Mouse (Mus musculus) hindbrain, embryonic 14.5 days (tissue): Measurements from ENCODE around the gene Dnase1l2. TPM values are rescaled to one million over a fixed set of nuclear protein-coding genes. Genes with fewer than 3 reads are reported as not detected.

Experiments used
- ATAC-seq: fragments of 200-750 bp; cut with Nextera tagmentation; 2 replicates; pipeline ENCODE4 v1.8.0; 2017; ENCODE audit warnings: moderate number of reproducible peaks, mild to moderate bottlenecking, moderate TSS enrichment, moderate library complexity; ENCODE audit not compliant: low FRiP score
- DNase-seq: peaks from one replicate; pipeline ENCODE4 v3.0.0-alpha.2; 2015; ENCODE audit warnings: low spot score
- H3K27ac ChIP-seq: fragments of 300-500 bp; sonication (generic); 2 replicates; pipeline ENCODE4 v1.5.1; 2014; ENCODE audit warnings: mild to moderate bottlenecking, moderate library complexity
- H3K27me3 ChIP-seq: fragments of 300-500 bp; sonication (generic); 2 replicates; pipeline ENCODE4 v1.6.1; 2014; ENCODE audit warnings: mild to moderate bottlenecking, low read length, mixed read lengths; ENCODE audit not compliant: control insufficient read depth, insufficient read depth
- H3K36me3 ChIP-seq: fragments of 300-500 bp; sonication (generic); replicated peaks from 2 replicates; pipeline ENCODE4 v1.6.1; 2014; ENCODE audit not compliant: control insufficient read depth, insufficient read depth
- H3K4me1 ChIP-seq: fragments of 300-500 bp; sonication (generic); replicated peaks from 2 replicates; pipeline ENCODE4 v1.6.1; 2014; ENCODE audit warnings: antibody characterized with exemption, low read length, mixed read lengths; ENCODE audit not compliant: control insufficient read depth, insufficient read depth
- H3K4me2 ChIP-seq: fragments of 300-500 bp; sonication (generic); replicated peaks from 2 replicates; pipeline ENCODE4 v1.6.1; 2014; ENCODE audit warnings: mild to moderate bottlenecking, moderate library complexity
- H3K4me3 ChIP-seq: fragments of 300-500 bp; sonication (generic); replicated peaks from 2 replicates; pipeline ENCODE4 v1.5.1; 2014; ENCODE audit warnings: mild to moderate bottlenecking, low read length
- H3K9ac ChIP-seq: fragments of 300-500 bp; sonication (generic); 2 replicates; pipeline ENCODE4 v1.6.1; 2014
- H3K9me3 ChIP-seq: fragments of 300-500 bp; sonication (generic); 2 replicates; pipeline ENCODE4 v1.6.1; 2016; ENCODE audit warnings: low read length; ENCODE audit not compliant: control insufficient read depth
- WGBS: fragments of 180-500 bp; shearing (Covaris S2); extraction: QIAGEN DNeasy Blood & Tissue Kit; methylation state at CpG from one replicate; pipeline ENCODE4 v1.1.7; 2014; 5-methylcytosine and 5-hydroxymethylcytosine counted together
- polyA plus RNA-seq: library from polyadenylated mRNA; unstranded; fragments of >200 nt; fragmentation: Nextera tagmentation; extraction: Ambion mirVana; gene quantifications from 2 replicates; pipeline ENCODE4 v1.2.1, GENCODE M21; 2014

Dnase1l2 gene
- 3.6 and 6.0 TPM in 2 replicates for polyA plus RNA-seq

- H3K27me3 ChIP-seq: no peaks in the 10 kb centered on the region
These were observed at the start of gene Dnase1l2 for GRCm38 (mm10) chr17:24442632-24443155. TSS of gene Dnase1l2 (minus strand) at chr17:24443105.

DNA sequence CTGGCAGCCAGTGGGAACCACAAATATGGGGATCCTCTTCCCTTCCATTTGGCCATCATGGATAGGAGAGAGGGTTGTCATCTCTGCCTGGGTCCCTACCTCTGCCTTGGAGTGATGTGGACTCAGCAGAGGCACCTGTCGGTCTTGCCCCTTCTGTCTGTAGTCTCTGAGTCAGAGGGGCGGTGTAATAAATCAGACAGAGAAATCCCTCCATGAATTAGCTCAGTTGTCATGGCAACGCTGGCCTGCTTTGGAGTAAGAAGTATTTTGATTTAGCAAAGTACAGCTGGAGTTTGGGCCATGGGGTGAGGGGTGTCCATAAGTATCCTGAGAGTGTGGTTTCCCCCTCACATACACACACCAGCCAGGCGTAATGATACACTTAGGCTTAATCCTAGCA lies 47.5 kb upstream of the Dnase1l2 start:
- H3K4me1 ChIP-seq: peaks cover 24% of the 10 kb centered on the region
- H3K4me3 ChIP-seq: peak overlapping the region; percentile 81; the same call in 1 of the 2 replicates
- H3K36me3 ChIP-seq: no peaks in the 10 kb centered on the region
- 56% methylated on average over 4 of the region's 4 CpGs for WGBS
- peak overlapping the region; percentile 90 for H3K4me2 ChIP-seq
- DNase-seq: no peak
- no peaks in the 10 kb centered on the region for H3K27me3 ChIP-seq
- ATAC-seq: no peak
- H3K9me3 ChIP-seq: no peaks in the 10 kb centered on the region
- H3K9ac ChIP-seq: peak overlapping the region; percentile 92; the same call in 1 of the 2 replicates
- 0 out of 2 replicates have a peak overlapping the region, but pooled peaks have one; percentile 97 for H3K27ac ChIP-seq

More at GRCm38 (mm10) chr17:24442632-24443155, at the start of gene Dnase1l2:
- peaks cover 97% of the 10 kb centered on the region for H3K36me3 ChIP-seq
- no peak within 1 kb of the TSS for H3K4me2 ChIP-seq
- no peaks in the 10 kb centered on the region for H3K9me3 ChIP-seq
- no peak for DNase-seq
- H3K27ac ChIP-seq: no peak within 1 kb of the TSS
- 82% methylated on average over 7 of the region's 7 CpGs for WGBS
- no peak within 1 kb of the TSS for H3K4me3 ChIP-seq
- no peak within 1 kb of the TSS for H3K9ac ChIP-seq
- ATAC-seq: no peak
- no peaks in the 10 kb centered on the region for H3K4me1 ChIP-seq

- Histone ChIP-seq H3K9ac (peak overlapping the region; percentile 92), H3K4me2 (peak overlapping the region; percentile 90), H3K4me1 (peaks cover 28% of the 10 kb centered on the region), H3K27me3 (no peaks in the 10 kb centered on the region), H3K36me3 (no peaks in the 10 kb centered on the region), H3K27ac (peak overlapping the region; percentile 97), H3K4me3 (peak overlapping the region; percentile 81), H3K9me3 (no peaks in the 10 kb centered on the region)
- 8% methylated on average over 19 of the region's 19 CpGs for WGBS
- DNase-seq (no peak), ATAC-seq (peak; percentile 26; the same call in 1 of the 2 replicates)
These were observed 46.5 kb upstream of the Dnase1l2 start for GRCm38 (mm10) chr17:24489265-24490030.

- peak overlapping the region; percentile 97 for H3K27ac ChIP-seq
- H3K4me1 ChIP-seq: peaks cover 28% of the 10 kb centered on the region
- no peaks in the 10 kb centered on the region for H3K27me3 ChIP-seq
- H3K4me2 ChIP-seq: peak overlapping the region; percentile 90
- H3K9me3 ChIP-seq: no peaks in the 10 kb centered on the region
- ATAC-seq: peak; percentile 75
- H3K9ac ChIP-seq: peak overlapping the region; percentile 92
- H3K4me3 ChIP-seq: peak overlapping the region; percentile 81
- H3K36me3 ChIP-seq: no peaks in the 10 kb centered on the region
- WGBS: under 1% methylated on average over 55 of the region's 81 CpGs
- peak; percentile 58 for DNase-seq
These were observed 45.9 kb upstream of the Dnase1l2 start for GRCm38 (mm10) chr17:24488662-24489264.

DNA sequence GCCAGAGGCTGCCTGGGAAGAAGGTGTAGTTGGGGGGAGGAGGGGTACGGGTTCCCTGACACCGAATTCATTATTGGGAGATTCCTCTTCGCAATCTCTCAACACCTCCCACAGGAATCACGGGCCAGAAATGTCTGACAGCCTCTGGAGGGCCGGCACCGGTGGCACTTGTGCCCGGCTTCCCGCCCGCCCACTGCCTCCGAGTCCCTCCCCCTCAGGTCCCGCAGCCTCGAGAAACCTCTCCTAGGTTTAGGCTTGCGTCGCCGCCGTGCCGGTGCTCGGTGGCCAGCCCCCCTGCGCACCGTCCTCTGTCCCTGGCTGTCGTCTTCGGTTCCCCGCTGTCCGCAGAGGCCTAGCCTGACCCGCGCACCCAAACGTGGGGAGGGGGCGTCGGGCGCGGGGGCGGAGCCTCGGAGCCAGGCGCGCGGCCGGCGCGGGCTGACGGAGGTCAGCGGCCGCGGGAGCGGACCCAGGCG lies 45.3 kb upstream of the Dnase1l2 start, which contains the start of gene Caskin1:
Gene Caskin1, plus strand, starts transcription at position 416 of the 476 bp plus-strand sequence.
- peak within 1 kb of the TSS; percentile 90 for H3K4me2 ChIP-seq
- H3K27ac ChIP-seq: peak within 1 kb of the TSS; percentile 97
- H3K27me3 ChIP-seq: no peaks in the 10 kb centered on the region
- DNase-seq: peak; percentile 64
- H3K9ac ChIP-seq: peak within 1 kb of the TSS; percentile 92
- ATAC-seq: peak; percentile 61
- peaks cover 28% of the 10 kb centered on the region for H3K4me1 ChIP-seq
- H3K36me3 ChIP-seq: no peaks in the 10 kb centered on the region
- no peaks in the 10 kb centered on the region for H3K9me3 ChIP-seq
- peak within 1 kb of the TSS; percentile 81 for H3K4me3 ChIP-seq
- under 1% methylated on average over 32 of the region's 45 CpGs for WGBS

DNA sequence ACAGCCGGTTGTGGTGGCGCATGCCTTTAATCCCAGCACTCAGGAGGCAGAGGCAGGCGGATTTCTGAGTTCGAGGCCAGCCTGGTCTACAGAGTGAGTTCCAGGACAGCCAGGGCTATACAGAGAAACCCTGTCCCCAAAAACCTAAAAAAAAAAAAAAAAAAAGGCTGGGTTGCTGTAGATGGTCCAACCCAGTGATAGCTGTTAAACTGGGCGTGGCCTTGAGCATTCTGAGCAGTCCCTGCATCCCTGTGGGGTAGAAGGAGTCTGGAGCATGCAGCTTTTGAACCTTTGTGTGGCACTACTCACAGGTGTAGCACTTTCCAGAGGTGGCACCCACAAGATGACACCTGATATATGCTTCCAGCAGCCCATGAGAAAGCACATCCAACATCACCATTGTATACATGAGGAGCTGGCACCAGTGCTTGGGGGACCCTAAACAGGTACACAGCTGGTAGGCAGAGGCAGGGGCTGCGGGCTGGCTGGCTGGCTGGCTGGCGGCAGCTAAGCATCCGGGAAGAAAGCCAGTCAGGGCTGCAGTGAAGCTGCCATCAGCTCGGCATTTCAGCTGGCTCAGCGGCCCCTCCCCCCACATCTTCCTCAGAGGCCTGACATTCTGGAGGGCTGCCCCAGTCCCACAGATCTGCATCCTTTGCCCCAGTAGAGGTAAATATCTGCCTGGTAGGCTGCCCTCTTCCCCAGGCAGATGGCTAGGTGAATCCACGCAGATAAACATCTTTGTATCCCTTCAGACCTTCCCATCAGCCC lies 42.4 kb upstream of the Dnase1l2 start:
- H3K9me3 ChIP-seq: no peaks in the 10 kb centered on the region
- WGBS: 47% methylated on average over 11 of the region's 11 CpGs
- H3K36me3 ChIP-seq: no peaks in the 10 kb centered on the region
- H3K4me1 ChIP-seq: peaks cover 27% of the 10 kb centered on the region
- ATAC-seq (no peak), DNase-seq (peak; percentile 50)
- H3K27me3 ChIP-seq: no peaks in the 10 kb centered on the region
- H3K4me3 ChIP-seq: no peak overlapping the region
- peak overlapping the region; percentile 41 for H3K9ac ChIP-seq
- H3K4me2 ChIP-seq: 0 out of 2 replicates have a peak overlapping the region, but pooled peaks have one; percentile 8
- H3K27ac ChIP-seq: peak overlapping the region; percentile 75

GRCm38 (mm10) chr17:24483495-24483894 lies 40.6 kb upstream of the Dnase1l2 start:
- Histone ChIP-seq H3K36me3 (no peaks in the 10 kb centered on the region), H3K27ac (no peak overlapping the region), H3K9ac (no peak overlapping the region), H3K4me2 (no peak overlapping the region), H3K4me1 (peaks cover 17% of the 10 kb centered on the region), H3K4me3 (no peak overlapping the region), H3K27me3 (no peaks in the 10 kb centered on the region), H3K9me3 (no peaks in the 10 kb centered on the region)
- DNase-seq (no peak), ATAC-seq (no peak)
- 66% methylated on average over 3 of the region's 3 CpGs for WGBS

DNA sequence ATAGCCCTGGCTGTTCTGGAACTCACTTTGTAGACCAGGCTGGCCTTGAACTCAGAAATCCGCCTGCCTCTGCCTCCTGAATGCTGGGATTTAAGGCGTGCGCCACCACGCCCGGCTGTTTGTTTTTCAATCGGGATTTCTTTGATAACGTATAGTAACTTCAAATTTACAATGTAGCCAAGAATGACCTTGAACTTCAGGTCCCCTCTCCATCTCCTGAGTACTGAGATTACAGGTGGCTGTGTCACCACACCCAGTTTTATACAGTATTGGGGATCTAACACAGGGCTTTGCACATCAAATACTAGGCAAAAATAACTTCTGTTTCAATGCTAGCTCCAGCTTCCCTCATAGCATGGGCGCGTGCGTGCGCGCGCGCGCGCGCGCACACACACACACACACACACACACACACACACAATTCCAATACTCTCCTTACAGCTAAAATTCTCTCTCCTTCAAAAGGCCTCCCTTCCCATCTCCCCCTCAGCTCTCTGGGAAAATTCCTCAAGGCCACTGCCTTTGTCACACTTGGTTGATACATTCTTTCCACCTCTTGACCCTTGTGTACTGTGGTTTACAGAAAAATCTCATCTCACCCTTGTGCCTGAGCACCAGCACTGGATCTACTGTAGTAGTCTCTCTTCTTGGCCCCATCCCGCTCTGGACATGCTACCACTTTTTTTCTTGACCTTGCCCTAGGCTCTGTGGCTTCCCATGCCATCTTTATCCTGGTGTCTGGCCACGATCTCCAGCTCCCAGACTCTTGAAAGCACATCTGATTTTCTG lies 38.3 kb upstream of the Dnase1l2 start:
- Histone ChIP-seq H3K9ac (no peak overlapping the region), H3K4me1 (peaks cover 7% of the 10 kb centered on the region; the same call in 1 of the 2 replicates), H3K4me3 (no peak overlapping the region), H3K27ac (no peak overlapping the region), H3K36me3 (peaks cover 10% of the 10 kb centered on the region; the same call in 1 of the 2 replicates), H3K4me2 (no peak overlapping the region), H3K9me3 (no peaks in the 10 kb centered on the region), H3K27me3 (no peaks in the 10 kb centered on the region)
- DNase-seq: no peak
- 95% methylated on average over 20 of the region's 20 CpGs for WGBS
- no peak for ATAC-seq
